Mouse (Mus musculus) hindbrain, embryonic 12.5 days (tissue): ENCODE data around the gene Mroh7. TPM values are rescaled to one million over a fixed set of nuclear protein-coding genes. Genes with fewer than 3 reads are reported as not detected.
"Not testable (repeated sequence)": the region's sequence is repeated elsewhere in the genome, so short reads cannot be mapped to it uniquely, and the experiment has no call there.

Source experiments
- ATAC-seq: fragments of 200-750 bp; cut with Nextera tagmentation; 2 replicates; pipeline ENCODE4 v1.8.0; 2017; ENCODE audit warnings: moderate TSS enrichment; ENCODE audit not compliant: low FRiP score
- H3K27ac ChIP-seq: fragments of 300-500 bp; sonication (generic); 2 replicates; pipeline ENCODE4 v1.5.1; 2016; ENCODE audit warnings: mild to moderate bottlenecking
- H3K27me3 ChIP-seq: fragments of 300-500 bp; sonication (generic); 2 replicates; pipeline ENCODE4 v1.6.1; 2016; ENCODE audit warnings: mild to moderate bottlenecking
- H3K36me3 ChIP-seq: fragments of 300-500 bp; sonication (generic); 2 replicates; pipeline ENCODE4 v1.6.1; 2016; ENCODE audit warnings: mild to moderate bottlenecking
- H3K4me1 ChIP-seq: fragments of 300-500 bp; sonication (generic); 2 replicates; pipeline ENCODE4 v1.6.1; 2016
- H3K4me2 ChIP-seq: fragments of 300-500 bp; sonication (generic); replicated peaks from 2 replicates; pipeline ENCODE4 v1.6.1; 2016; ENCODE audit warnings: mild to moderate bottlenecking
- H3K4me3 ChIP-seq: fragments of 300-500 bp; sonication (generic); 2 replicates; pipeline ENCODE4 v1.5.1; 2016; ENCODE audit warnings: mild to moderate bottlenecking
- H3K9ac ChIP-seq: fragments of 300-500 bp; sonication (generic); 2 replicates; pipeline ENCODE4 v1.6.1; 2016; ENCODE audit warnings: mild to moderate bottlenecking, moderate library complexity
- H3K9me3 ChIP-seq: fragments of 300-500 bp; sonication (generic); replicated peaks from 2 replicates; pipeline ENCODE4 v1.6.1; 2016; ENCODE audit warnings: mild to moderate bottlenecking
- WGBS: fragments of 180-500 bp; shearing (Covaris S2); methylation state at CpG from one replicate; pipeline ENCODE4 v1.1.7; 2016; 5-methylcytosine and 5-hydroxymethylcytosine counted together
- polyA plus RNA-seq: library from polyadenylated mRNA; unstranded; fragments of >200 nt; fragmentation: Nextera tagmentation; extraction: Ambion mirVana; gene quantifications from 2 replicates; pipeline ENCODE4 v1.2.1, GENCODE M21; 2016

Mroh7 gene
- polyA plus RNA-seq, 1 experiment from 2014 or later, result 0.81 TPM

GRCm38 (mm10) chr4:106736884-106737283, 6.2 kb upstream of the Mroh7 start:
- not testable (repeated sequence) for H3K36me3 ChIP-seq, ATAC-seq, H3K9ac ChIP-seq, H3K4me1 ChIP-seq, H3K27ac ChIP-seq, H3K4me3 ChIP-seq, H3K9me3 ChIP-seq, H3K27me3 ChIP-seq, H3K4me2 ChIP-seq
- 77% methylated on average over 1 of the region's 1 CpGs for WGBS

- Histone ChIP-seq H3K9me3 (no peaks in the 10 kb centered on the region), H3K4me1 (no peaks in the 10 kb centered on the region), H3K4me3 (no peak within 1 kb of the TSS), H3K27ac (no peak within 1 kb of the TSS), H3K9ac (no peak within 1 kb of the TSS), H3K4me2 (no peak within 1 kb of the TSS), H3K27me3 (no peaks in the 10 kb centered on the region), H3K36me3 (no peaks in the 10 kb centered on the region)
- ATAC-seq, result no peak
- 61% methylated on average over 4 of the region's 4 CpGs for WGBS
These were observed 2.9 kb upstream of the Mroh7 start, which contains the start of gene Fam151a for GRCm38 (mm10) chr4:106733636-106734035. Gene Fam151a, plus strand, starts transcription at chr4:106733889.

- ATAC-seq, result no peak
- Histone ChIP-seq H3K27ac (no peak overlapping the region), H3K9ac (no peak overlapping the region), H3K4me3 (no peak overlapping the region), H3K36me3 (no peaks in the 10 kb centered on the region), H3K4me1 (no peaks in the 10 kb centered on the region), H3K9me3 (no peaks in the 10 kb centered on the region), H3K4me2 (no peak overlapping the region), H3K27me3 (no peaks in the 10 kb centered on the region)
- WGBS, result 92% methylated on average over 4 of the region's 4 CpGs
These were observed 10.1 kb downstream of the Mroh7 start for GRCm38 (mm10) chr4:106720631-106721030.

- Histone ChIP-seq H3K4me2 (no peak overlapping the region), H3K4me1 (no peaks in the 10 kb centered on the region), H3K27me3 (0 out of 2 replicates have a peak, but pooled peaks cover 5% of the 10 kb centered on the region), H3K9ac (no peak overlapping the region), H3K9me3 (no peaks in the 10 kb centered on the region), H3K27ac (no peak overlapping the region), H3K36me3 (no peaks in the 10 kb centered on the region), H3K4me3 (no peak overlapping the region)
- ATAC-seq, result 0 out of 2 replicates have a peak, but pooled peaks have one; percentile 22
- 93% methylated on average over 6 of the region's 6 CpGs for WGBS
These were observed 17.1 kb downstream of the Mroh7 start for GRCm38 (mm10) chr4:106713622-106714021.

DNA sequence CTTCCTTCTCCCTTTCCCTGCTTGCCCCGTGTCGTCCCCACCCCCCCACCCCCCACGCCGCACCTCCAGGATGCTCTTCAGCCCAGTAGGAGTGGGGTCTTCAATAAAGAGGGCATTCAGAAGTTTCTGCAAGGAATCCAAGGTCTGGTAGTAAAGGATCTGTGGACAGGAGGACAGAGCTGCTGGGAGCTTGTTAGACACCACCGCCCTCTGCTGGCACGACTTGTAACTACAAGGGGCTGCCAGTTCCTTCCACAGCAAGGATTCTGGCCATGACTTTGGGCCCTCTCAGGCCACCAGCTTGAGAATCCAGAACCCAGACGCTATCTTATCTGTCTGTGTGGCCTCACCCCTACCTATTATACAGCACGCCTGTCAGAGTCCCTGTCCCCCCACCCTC, 22.3 kb downstream of the Mroh7 start:
- Histone ChIP-seq H3K27me3 (0 out of 2 replicates have a peak, but pooled peaks cover 5% of the 10 kb centered on the region), H3K4me2 (no peak overlapping the region; the same call in 1 of the 2 replicates), H3K9ac (no peak overlapping the region), H3K27ac (no peak overlapping the region), H3K4me3 (no peak overlapping the region), H3K4me1 (peaks cover 9% of the 10 kb centered on the region; the same call in 1 of the 2 replicates), H3K36me3 (no peaks in the 10 kb centered on the region), H3K9me3 (no peaks in the 10 kb centered on the region)
- 4% methylated on average over 8 of the region's 8 CpGs for WGBS
- no peak for ATAC-seq

DNA sequence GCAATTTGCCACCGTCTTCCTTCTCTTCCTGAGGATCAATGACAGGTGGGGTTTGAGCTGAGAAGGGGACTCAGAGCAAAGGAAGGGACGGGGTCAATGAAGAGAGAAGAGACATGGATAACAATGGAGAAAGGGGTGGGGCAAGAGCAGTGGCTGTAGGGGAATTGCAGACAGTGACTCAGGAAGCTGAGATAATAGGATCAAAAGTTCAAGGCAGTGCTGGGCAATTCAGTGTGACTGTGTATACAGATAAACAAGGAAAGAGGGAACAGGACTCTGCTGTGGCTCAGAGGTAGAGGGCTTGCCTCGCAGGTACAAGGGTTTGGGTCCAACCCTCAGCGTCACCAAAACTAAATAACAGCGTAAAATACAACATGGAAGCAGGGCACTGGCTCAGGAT, 22.8 kb downstream of the Mroh7 start:
- WGBS, result 35% methylated on average over 5 of the region's 5 CpGs
- no peaks in the 10 kb centered on the region for H3K36me3 ChIP-seq
- H3K9me3 ChIP-seq, result no peaks in the 10 kb centered on the region
- ATAC-seq, result no peak
- peaks cover 9% of the 10 kb centered on the region; the same call in 1 of the 2 replicates for H3K4me1 ChIP-seq
- H3K9ac ChIP-seq, result no peak overlapping the region
- H3K27me3 ChIP-seq, result 0 out of 2 replicates have a peak, but pooled peaks cover 5% of the 10 kb centered on the region
- H3K27ac ChIP-seq, result no peak overlapping the region
- H3K4me3 ChIP-seq, result no peak overlapping the region
- no peak overlapping the region; the same call in 1 of the 2 replicates for H3K4me2 ChIP-seq

DNA sequence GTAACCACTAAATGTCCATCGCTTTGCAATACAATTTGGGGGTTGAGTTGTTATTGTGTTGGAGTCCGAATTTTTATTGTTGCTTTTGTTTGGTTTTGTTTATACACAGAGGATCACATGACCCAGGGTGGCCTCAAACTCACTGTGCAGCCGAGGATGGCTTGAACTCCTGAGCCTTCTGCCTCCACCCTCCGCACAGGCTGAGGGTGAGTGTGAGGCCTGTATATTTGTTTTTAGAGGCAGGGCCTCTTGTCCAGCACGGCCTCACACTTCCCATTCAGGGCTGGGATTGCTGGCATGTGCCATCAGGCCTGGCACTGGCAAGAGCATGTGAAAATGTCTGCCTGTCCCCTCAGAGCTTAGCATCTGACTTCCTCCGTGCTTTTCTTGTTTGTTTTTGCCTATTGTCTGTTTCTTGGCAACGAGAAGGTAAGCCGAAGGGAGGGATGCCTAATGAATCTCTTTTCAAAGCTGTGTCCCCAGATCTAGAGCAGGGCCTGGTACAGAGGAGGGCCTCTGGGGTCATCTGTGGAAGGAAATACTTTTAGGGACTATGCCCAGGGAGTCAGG, 25.5 kb downstream of the Mroh7 start:
- WGBS, result 34% methylated on average over 8 of the region's 8 CpGs
- H3K4me1 ChIP-seq, result peaks cover 21% of the 10 kb centered on the region
- H3K27ac ChIP-seq, result peak overlapping the region; percentile 57; the same call in 1 of the 2 replicates
- H3K9me3 ChIP-seq, result no peaks in the 10 kb centered on the region
- H3K36me3 ChIP-seq, result no peaks in the 10 kb centered on the region
- 0 out of 2 replicates have a peak, but pooled peaks cover 5% of the 10 kb centered on the region for H3K27me3 ChIP-seq
- ATAC-seq, result no peak
- no peak overlapping the region for H3K9ac ChIP-seq
- no peak overlapping the region for H3K4me2 ChIP-seq
- no peak overlapping the region for H3K4me3 ChIP-seq

DNA sequence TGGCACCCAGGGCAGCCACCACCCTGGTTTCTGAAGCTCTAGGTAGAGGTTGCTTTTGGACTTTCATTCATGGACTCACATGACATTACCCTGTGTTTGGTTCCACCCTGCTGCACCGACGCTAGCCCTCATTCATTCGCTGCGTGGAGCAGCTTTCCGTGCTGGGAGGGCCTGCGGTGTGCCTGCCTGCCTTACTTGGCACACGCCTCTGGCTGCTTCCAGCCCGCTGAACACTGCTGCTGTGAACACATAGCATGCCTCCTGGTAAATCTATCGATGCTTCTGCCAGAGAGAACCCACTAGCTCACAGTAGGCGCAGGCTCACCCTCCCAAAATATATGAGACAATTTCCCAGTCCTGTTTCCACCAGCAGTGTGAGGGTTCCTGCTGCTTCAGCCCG, 26.3 kb downstream of the Mroh7 start:
- WGBS, result 51% methylated on average over 11 of the region's 11 CpGs
- ATAC-seq, result no peak
- H3K4me2 ChIP-seq, result no peak overlapping the region
- no peaks in the 10 kb centered on the region for H3K9me3 ChIP-seq
- no peak overlapping the region for H3K4me3 ChIP-seq
- peaks cover 27% of the 10 kb centered on the region for H3K4me1 ChIP-seq
- no peaks in the 10 kb centered on the region for H3K36me3 ChIP-seq
- no peak overlapping the region; the same call in 1 of the 2 replicates for H3K9ac ChIP-seq
- 0 out of 2 replicates have a peak, but pooled peaks cover 4% of the 10 kb centered on the region for H3K27me3 ChIP-seq
- H3K27ac ChIP-seq, result 0 out of 2 replicates have a peak overlapping the region, but pooled peaks have one; percentile 7

DNA sequence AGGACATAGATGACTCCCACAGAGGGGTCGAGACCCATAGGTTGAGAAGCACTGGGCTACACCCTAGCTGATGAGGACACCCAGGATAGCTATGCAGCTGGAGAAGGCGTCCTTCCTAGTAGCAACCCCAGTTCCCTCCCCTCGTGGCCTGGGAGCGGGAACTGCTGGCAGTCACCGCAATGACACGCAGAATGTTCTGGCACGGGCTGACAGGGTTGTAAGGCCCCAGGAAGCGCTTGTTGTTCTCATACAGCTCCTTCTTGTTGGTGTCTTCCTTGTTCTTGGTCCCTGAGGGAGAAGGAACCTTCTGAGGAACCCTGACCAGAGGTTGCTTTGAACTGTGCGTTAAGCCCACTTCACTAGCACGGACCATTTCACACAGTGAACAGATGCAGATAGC, 26.8 kb downstream of the Mroh7 start:
- no peak overlapping the region for H3K4me3 ChIP-seq
- no peak overlapping the region for H3K9ac ChIP-seq
- H3K27me3 ChIP-seq, result no peaks in the 10 kb centered on the region
- H3K4me2 ChIP-seq, result no peak overlapping the region
- peaks cover 27% of the 10 kb centered on the region for H3K4me1 ChIP-seq
- 85% methylated on average over 10 of the region's 10 CpGs for WGBS
- no peak for ATAC-seq
- H3K27ac ChIP-seq, result no peak overlapping the region
- H3K9me3 ChIP-seq, result no peaks in the 10 kb centered on the region
- H3K36me3 ChIP-seq, result no peaks in the 10 kb centered on the region

DNA sequence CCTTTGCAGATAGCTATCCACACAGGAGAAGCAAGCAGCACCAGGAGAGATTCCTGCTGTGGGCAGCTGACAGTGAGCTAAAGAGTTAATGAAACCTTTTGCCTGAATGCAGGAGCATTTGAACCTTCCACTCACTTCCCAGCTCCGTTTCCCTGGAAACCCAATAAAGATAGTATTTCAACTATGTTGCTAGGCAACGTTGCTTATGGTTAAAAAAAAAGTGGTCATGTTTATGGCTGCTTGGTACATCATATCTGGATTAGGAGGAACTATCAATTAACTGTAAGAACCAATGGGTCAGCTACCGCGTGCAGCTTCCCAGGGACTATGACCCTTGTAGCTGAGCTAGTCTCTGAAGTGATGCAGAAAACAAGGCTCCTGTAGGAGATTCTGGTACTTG, 29.9 kb downstream of the Mroh7 start:
- Histone ChIP-seq H3K9me3 (no peaks in the 10 kb centered on the region), H3K4me3 (no peak overlapping the region), H3K36me3 (no peaks in the 10 kb centered on the region), H3K27me3 (0 out of 2 replicates have a peak, but pooled peaks cover 4% of the 10 kb centered on the region), H3K4me1 (peaks cover 27% of the 10 kb centered on the region), H3K9ac (no peak overlapping the region), H3K4me2 (no peak overlapping the region), H3K27ac (peak overlapping the region; percentile 40; the same call in 1 of the 2 replicates)
- ATAC-seq, result no peak
- 49% methylated on average over 4 of the region's 4 CpGs for WGBS

DNA sequence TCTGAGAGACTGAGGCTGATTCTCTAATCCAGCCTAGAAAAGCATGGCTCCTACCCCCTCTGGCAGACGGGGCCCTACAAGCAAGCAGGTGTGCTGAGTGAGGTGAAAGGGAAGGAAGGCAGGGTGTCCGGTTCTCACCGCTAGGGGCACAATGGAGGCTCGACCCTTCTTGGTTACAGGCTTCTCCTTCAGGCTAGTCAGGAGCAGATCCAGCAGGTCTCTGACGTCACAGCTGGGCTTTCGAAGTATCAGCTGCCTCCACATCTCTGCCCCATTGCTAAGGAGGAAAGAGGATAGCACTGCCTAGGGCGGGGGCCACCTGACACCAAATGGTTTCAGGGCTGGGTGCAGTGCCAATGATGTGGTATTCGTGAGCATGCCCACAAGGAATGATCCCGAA, 30.7 kb downstream of the Mroh7 start:
- H3K36me3 ChIP-seq, result no peaks in the 10 kb centered on the region
- H3K9me3 ChIP-seq, result no peaks in the 10 kb centered on the region
- peak; percentile 38 for ATAC-seq
- no peak overlapping the region for H3K27ac ChIP-seq
- peaks cover 20% of the 10 kb centered on the region for H3K4me1 ChIP-seq
- 20% methylated on average over 9 of the region's 9 CpGs for WGBS
- H3K9ac ChIP-seq, result no peak overlapping the region
- 0 out of 2 replicates have a peak, but pooled peaks cover 4% of the 10 kb centered on the region for H3K27me3 ChIP-seq
- H3K4me2 ChIP-seq, result no peak overlapping the region
- H3K4me3 ChIP-seq, result no peak overlapping the region

DNA sequence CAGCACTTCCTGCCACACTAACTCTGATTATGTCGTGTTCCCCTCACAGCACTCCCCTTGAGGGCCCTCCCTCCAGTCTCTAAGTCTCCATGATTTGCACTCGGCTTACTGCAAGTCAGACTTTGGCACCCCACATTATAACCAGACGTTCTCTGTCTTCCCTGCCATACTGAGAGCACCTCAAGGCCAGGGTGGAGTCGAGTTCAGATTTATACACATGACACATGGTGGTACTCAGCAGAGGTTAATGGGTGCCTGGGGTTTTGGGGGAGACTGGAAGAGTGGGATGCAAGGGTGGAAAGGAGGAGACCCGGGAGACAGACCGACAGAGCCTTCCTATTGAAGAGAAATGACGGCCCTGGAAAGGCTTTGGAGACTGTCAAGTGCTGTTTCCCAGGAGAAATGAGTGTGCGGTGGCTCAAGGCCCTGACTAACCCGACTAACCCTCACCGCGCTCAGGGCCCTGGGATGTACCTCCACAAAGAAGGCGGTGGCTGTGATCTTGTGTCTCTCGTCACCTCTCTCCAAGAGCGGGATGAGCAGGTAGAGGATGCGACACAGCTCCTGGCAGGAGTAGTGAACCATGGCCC, 36.8 kb downstream of the Mroh7 start:
- H3K4me2 ChIP-seq, result no peak overlapping the region
- no peaks in the 10 kb centered on the region for H3K4me1 ChIP-seq
- H3K36me3 ChIP-seq, result no peaks in the 10 kb centered on the region
- ATAC-seq, result no peak
- H3K9ac ChIP-seq, result no peak overlapping the region
- 81% methylated on average over 15 of the region's 15 CpGs for WGBS
- H3K27ac ChIP-seq, result no peak overlapping the region
- H3K27me3 ChIP-seq, result 0 out of 2 replicates have a peak, but pooled peaks cover 4% of the 10 kb centered on the region
- H3K9me3 ChIP-seq, result no peaks in the 10 kb centered on the region
- no peak overlapping the region for H3K4me3 ChIP-seq
